Mouse (Mus musculus) hindbrain, embryonic 10.5 days (tissue): ENCODE data around the gene Prrg3. TPM values are rescaled to one million over a fixed set of nuclear protein-coding genes. Genes with fewer than 3 reads are reported as not detected.

ENCODE experiments used
- DNase-seq: peaks from one replicate; pipeline ENCODE4 v3.0.0-alpha.2; 2017; ENCODE audit warnings: low spot score
- H3K27ac ChIP-seq: fragments of 300-500 bp; sonication (generic); 2 replicates; pipeline ENCODE4 v1.5.1; 2016; ENCODE audit warnings: mild to moderate bottlenecking, moderate library complexity
- H3K27me3 ChIP-seq: fragments of 300-500 bp; sonication (generic); 2 replicates; pipeline ENCODE4 v1.6.1; 2016; ENCODE audit warnings: mild to moderate bottlenecking; ENCODE audit not compliant: poor library complexity, insufficient read depth, severe bottlenecking
- H3K36me3 ChIP-seq: fragments of 300-500 bp; sonication (generic); 2 replicates; pipeline ENCODE4 v1.6.1; 2016; ENCODE audit warnings: mild to moderate bottlenecking, moderate library complexity
- H3K4me1 ChIP-seq: fragments of 300-500 bp; sonication (generic); replicated peaks from 2 replicates; pipeline ENCODE4 v1.6.1; 2016; ENCODE audit warnings: mild to moderate bottlenecking
- H3K4me3 ChIP-seq: fragments of 300-500 bp; sonication (generic); 2 replicates; pipeline ENCODE4 v1.5.1; 2016; ENCODE audit warnings: mild to moderate bottlenecking, moderate library complexity
- H3K9me3 ChIP-seq: fragments of 300-500 bp; sonication (generic); 2 replicates; pipeline ENCODE4 v1.6.1; 2016; ENCODE audit warnings: mild to moderate bottlenecking, moderate library complexity
- WGBS: fragments of 180-500 bp; shearing (Covaris S2); methylation state at CpG from one replicate; pipeline ENCODE4 v1.1.7; 2016; 5-methylcytosine and 5-hydroxymethylcytosine counted together
- polyA plus RNA-seq: library from polyadenylated mRNA; unstranded; fragments of >200 nt; fragmentation: Nextera tagmentation; extraction: Ambion mirVana; gene quantifications from 2 replicates; pipeline ENCODE4 v1.2.1, GENCODE M21; 2016

The Prrg3 gene
- polyA plus RNA-seq, 1 experiment from 2014 or later, result 8.4 TPM

GRCm38 (mm10) chrX:71991549-71991948 is 29.1 kb downstream of the Prrg3 start, which contains the start of gene Cnga2:
Cnga2 (plus strand) TSS chrX:71991849.
- H3K27ac ChIP-seq, result no peak within 1 kb of the TSS
- no peaks in the 10 kb centered on the region for H3K9me3 ChIP-seq
- no peak for DNase-seq
- no peaks in the 10 kb centered on the region for H3K4me1 ChIP-seq
- H3K36me3 ChIP-seq, result no peaks in the 10 kb centered on the region
- 0 out of 2 replicates have a peak, but pooled peaks cover 3% of the 10 kb centered on the region for H3K27me3 ChIP-seq
- WGBS, result 80% methylated on average over 3 of the region's 3 CpGs
- H3K4me3 ChIP-seq, result no peak within 1 kb of the TSS

- Histone ChIP-seq H3K4me1 (no peaks in the 10 kb centered on the region), H3K9me3 (no peaks in the 10 kb centered on the region), H3K27ac (no peak overlapping the region), H3K27me3 (no peaks in the 10 kb centered on the region), H3K4me3 (no peak overlapping the region), H3K36me3 (no peaks in the 10 kb centered on the region)
- WGBS, result 68% methylated on average over 1 of the region's 1 CpGs
- DNase-seq, result no peak
These were observed 33.5 kb downstream of the Prrg3 start for GRCm38 (mm10) chrX:71995972-71996371.

- H3K36me3 ChIP-seq, result no peaks in the 10 kb centered on the region
- H3K27me3 ChIP-seq, result no peaks in the 10 kb centered on the region
- H3K9me3 ChIP-seq, result no peaks in the 10 kb centered on the region
- no peak overlapping the region for H3K27ac ChIP-seq
- no peaks in the 10 kb centered on the region for H3K4me1 ChIP-seq
- no peak for DNase-seq
- no peak overlapping the region for H3K4me3 ChIP-seq
These were observed 47.5 kb downstream of the Prrg3 start for GRCm38 (mm10) chrX:72009930-72010329.

GRCm38 (mm10) chrX:72012236-72012635 is 49.8 kb downstream of the Prrg3 start:
- Histone ChIP-seq H3K4me3 (no peak overlapping the region), H3K27ac (0 out of 2 replicates have a peak overlapping the region, but pooled peaks have one; percentile 12), H3K4me1 (no peaks in the 10 kb centered on the region), H3K36me3 (no peaks in the 10 kb centered on the region), H3K27me3 (no peaks in the 10 kb centered on the region), H3K9me3 (no peaks in the 10 kb centered on the region)
- peak; percentile 2 for DNase-seq
- WGBS, result 67% methylated on average over 9 of the region's 9 CpGs

- no peaks in the 10 kb centered on the region for H3K27me3 ChIP-seq
- H3K4me1 ChIP-seq, result no peaks in the 10 kb centered on the region
- peak; percentile 33 for DNase-seq
- no peaks in the 10 kb centered on the region for H3K9me3 ChIP-seq
- no peak overlapping the region for H3K4me3 ChIP-seq
- WGBS, result 31% methylated on average over 3 of the region's 3 CpGs
- no peak overlapping the region for H3K27ac ChIP-seq
- no peaks in the 10 kb centered on the region for H3K36me3 ChIP-seq
These were observed 50.4 kb downstream of the Prrg3 start for GRCm38 (mm10) chrX:72012804-72013203.

GRCm38 (mm10) chrX:72022241-72022640 is 59.8 kb downstream of the Prrg3 start:
- WGBS, result 80% methylated on average over 1 of the region's 1 CpGs
- Histone ChIP-seq H3K9me3 (no peaks in the 10 kb centered on the region), H3K36me3 (no peaks in the 10 kb centered on the region), H3K4me3 (no peak overlapping the region), H3K4me1 (no peaks in the 10 kb centered on the region), H3K27ac (no peak overlapping the region), H3K27me3 (no peaks in the 10 kb centered on the region)
- DNase-seq, result no peak

Other genes with a start within 250 kb of the Prrg3 start
- 47.5 and 50.2 TPM in 2 replicates for gene Vma21, start 146.7 kb upstream of the Prrg3 start, polyA plus RNA-seq
- gene Gm1141, start 41.6 kb upstream of the Prrg3 start, polyA plus RNA-seq, result 0.12 and 0.25 TPM in 2 replicates
- not detected in 2 replicates for gene Fate1, start 10.4 kb downstream of the Prrg3 start, polyA plus RNA-seq
- gene Cnga2, start 29.2 kb downstream of the Prrg3 start, polyA plus RNA-seq, result 0.05 TPM in 1 of 2 replicates, not detected in the other